Mouse (Mus musculus) frontal cortex, adult (tissue): ENCODE measurements around the gene Hadhb.

Experiments used
- ATAC-seq: cut with Nextera tagmentation; 2 replicates; pipeline ENCODE4 v1.9.2; 2017; ENCODE audit warnings: mild to moderate bottlenecking, moderate library complexity, mixed read lengths; ENCODE audit not compliant: low TSS enrichment

Gene Hadhb

DNA sequence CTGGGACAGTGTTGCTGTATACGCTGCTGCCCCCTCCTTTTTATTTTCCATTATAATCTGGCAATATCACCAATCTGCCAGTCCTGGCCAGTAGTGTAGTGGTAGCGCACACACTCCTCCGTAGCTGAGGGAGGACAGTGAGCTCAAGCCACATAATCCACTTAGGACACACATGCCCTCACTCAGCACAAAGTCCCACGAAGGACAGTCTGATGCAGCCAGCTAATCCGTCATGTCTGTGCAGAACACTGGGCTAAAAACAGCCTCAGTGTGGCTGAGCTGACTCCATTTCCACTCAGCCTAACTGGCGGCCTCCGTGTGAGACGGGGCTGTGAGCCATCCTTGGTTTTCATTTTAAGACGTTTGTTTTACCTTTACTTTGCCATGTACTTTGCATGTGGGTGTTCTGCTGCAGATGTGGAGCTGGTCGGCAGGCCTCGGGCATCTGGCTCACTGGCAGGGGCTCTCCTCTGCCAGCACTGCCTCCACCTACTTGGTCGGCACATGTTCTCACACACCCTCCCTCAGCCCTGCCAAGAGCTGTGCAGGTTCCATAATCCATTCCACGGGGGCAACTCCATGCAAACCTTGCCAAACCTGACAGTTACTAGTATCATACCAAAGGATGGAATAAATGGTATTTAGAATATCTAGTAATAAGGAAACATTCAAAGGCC is 27.0 kb upstream of the Hadhb start:
- peak; percentile 77 for ATAC-seq

DNA sequence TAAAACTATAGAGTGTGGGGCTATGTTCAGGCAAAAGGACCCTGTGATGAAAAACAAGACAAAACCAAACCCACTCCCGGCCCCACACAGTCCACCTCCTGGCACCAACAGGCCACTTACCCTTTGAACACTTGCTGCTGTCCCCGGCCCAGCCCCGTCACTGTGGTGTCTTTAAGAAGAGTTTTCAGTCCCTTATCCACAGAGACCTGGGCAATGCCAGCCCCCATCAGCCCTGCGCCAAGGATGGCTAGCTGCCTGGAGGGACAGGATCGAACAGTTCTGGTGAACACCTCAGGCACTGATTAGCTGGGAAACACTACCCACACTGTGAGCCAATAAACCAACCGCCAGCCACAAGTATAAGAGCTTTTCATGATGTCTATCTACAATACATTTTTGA is 26.4 kb upstream of the Hadhb start:
- no peak for ATAC-seq

- no peak for ATAC-seq
Measured at GRCm38 (mm10) chr5:30131246-30131645, 23.8 kb upstream of the Hadhb start.

GRCm38 (mm10) chr5:30132173-30132572 is 22.9 kb upstream of the Hadhb start:
- no peak for ATAC-seq

- ATAC-seq: no peak
Measured at GRCm38 (mm10) chr5:30135711-30136231, 19.3 kb upstream of the Hadhb start.

DNA sequence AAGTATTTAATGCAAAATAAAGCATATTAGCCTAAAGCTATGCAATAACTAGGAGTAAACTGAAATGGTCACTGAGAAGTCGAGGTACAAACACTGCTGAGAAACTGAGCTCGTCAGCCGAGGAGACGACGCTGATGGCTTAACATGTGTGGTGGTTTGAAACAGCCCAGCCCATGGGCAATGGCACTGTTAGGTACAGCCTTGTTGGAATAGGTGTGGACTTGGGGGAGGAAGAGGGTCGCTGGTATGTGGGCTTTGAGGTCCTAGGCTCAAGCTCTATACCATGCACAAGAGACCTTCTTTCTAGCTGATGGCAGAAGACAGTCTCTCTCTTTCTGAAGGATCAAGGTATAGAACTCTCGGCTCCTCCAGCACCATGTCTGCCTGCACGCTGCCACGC is 17.8 kb upstream of the Hadhb start:
- no peak for ATAC-seq

DNA sequence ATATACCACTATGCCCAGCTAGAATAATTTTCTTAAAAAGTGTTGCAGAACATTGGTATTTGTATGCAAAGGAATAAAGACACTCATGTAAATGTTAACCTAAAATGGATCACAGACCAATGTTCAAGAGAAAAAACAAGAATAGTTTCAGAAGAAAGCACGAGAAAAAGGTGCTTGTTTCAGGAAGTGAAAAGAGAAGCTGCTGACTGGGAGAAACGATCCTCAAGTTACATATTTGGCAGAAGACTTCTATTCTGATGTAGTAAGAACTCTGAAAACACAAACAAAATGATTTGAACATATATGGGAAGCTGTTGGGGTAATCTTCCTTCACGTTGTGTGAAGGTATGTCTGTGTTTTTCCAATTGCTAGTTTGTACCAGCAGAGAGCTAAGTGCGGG is 16.9 kb upstream of the Hadhb start:
- ATAC-seq: no peak

- no peak for ATAC-seq
Measured at GRCm38 (mm10) chr5:30146526-30146925, 8.5 kb upstream of the Hadhb start.

DNA sequence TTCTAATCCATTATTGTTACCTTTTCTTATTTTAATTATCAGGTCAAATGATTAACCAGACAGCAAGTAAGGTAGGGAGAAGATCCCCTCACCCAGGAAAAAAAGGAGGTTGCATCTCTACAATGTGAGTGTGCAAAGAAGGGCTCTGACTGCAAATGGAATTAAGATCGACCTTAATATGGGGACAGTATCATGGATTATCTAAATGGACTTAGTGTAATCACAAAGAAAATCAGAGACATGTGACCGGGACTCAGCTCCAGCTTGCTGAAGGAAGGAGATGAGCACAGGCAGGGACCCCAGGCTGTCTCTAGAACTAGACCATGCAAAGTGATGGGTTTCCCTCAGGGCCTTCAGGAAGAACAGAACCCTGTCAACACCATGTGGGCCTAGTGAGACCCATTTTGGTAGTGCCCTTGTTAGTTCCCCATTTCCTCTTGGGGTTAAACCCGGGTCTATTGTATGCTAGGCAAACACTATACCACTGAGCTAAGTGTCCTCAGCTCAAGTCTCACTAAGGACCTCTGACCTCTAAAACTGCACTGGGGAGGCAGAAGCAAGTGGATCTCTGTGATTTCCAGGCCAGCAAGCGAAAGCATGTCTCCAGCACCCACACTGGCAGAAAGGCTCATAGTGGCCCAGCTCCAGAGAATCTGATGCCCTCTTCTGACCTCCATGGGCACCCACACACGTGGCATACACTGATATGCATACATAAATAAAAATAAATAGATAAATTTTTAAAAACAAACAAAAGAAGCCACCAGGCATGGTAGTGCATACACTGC is 6.7 kb upstream of the Hadhb start:
- no peak for ATAC-seq

GRCm38 (mm10) chr5:30152007-30152406 is 3.0 kb upstream of the Hadhb start:
- no peak for ATAC-seq

DNA sequence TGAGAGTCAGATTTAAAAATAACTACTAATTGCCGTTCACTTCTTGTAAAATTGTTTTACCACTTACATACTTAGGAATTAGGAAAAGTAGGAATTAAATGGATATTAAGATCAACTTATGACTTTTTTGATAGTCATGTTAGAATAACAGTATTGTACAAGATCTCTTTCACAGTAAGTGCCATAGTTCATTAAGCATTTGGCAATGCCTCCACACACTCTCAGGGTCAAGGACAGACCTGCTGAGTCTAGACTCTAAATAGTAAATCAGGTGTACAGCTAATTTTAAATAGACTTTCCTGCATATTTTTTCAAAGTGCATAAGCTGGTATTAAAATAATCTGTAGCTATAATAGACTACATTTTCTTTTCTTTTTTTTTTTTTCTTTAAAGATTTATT is 2.6 kb upstream of the Hadhb start:
- no peak for ATAC-seq

- ATAC-seq: no peak
Measured at GRCm38 (mm10) chr5:30153222-30153621, 1.8 kb upstream of the Hadhb start.

GRCm38 (mm10) chr5:30154013-30154412 is 1.0 kb upstream of the Hadhb start:
- ATAC-seq: no peak

GRCm38 (mm10) chr5:30155395-30155792 is 346 bp downstream of the Hadhb start:
- ATAC-seq: peak; percentile 26

GRCm38 (mm10) chr5:30155821-30156629 is 977 bp downstream of the Hadhb start:
- no peak for ATAC-seq

GRCm38 (mm10) chr5:30159601-30160000 is 4.6 kb downstream of the Hadhb start:
- ATAC-seq: no peak

DNA sequence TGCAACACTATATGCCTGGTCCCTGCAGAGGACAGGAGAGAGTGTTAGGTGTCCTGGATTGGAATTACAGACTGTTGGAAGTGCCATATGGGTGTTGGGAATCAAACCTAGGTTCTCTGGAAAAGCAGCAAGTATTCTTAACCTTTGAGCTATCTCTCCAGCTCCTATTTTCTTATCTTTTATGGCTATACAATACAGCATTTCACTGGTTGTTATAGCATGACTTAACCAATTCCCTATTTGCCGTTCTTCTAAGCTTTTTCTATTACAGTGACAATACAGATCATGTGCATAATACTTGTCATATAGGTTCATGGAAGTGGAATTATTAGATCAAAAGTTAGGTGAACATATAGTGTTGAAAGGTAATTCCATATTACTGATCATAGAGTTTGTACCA is 6.8 kb downstream of the Hadhb start:
- ATAC-seq: no peak

GRCm38 (mm10) chr5:30162339-30162738 is 7.3 kb downstream of the Hadhb start:
- ATAC-seq: no peak

- ATAC-seq: no peak
Measured at GRCm38 (mm10) chr5:30165234-30165946, 10.3 kb downstream of the Hadhb start.

DNA sequence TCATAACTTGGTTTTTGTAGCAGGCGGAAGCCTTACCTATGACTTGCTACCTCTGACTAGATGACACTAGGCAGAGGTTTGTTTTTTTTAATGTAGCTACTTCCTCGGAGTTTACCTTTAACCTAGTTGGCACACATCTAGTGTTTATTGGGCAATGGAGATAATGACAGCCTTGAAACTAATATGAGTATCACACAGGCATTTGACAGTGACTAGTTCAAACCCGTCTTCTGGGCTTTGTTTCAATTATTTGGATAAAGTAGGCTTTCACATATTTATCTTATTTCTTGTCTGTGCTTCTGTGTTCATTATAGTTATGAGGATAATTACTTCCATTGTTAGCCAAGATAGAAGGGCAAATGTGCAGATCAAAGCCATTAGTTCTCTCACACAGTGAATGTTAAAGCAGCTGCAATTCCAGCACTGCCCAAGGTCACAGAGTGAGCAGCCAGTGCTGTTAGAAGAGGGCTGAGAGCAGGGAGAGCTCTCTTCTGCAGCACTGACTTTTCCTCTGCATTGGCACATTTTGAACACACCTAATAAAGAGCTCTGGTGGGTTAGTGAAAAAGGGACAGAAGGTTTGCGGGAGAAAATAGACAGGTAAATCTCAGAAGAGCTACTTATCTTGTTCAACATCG is 15.4 kb downstream of the Hadhb start:
- no peak for ATAC-seq

DNA sequence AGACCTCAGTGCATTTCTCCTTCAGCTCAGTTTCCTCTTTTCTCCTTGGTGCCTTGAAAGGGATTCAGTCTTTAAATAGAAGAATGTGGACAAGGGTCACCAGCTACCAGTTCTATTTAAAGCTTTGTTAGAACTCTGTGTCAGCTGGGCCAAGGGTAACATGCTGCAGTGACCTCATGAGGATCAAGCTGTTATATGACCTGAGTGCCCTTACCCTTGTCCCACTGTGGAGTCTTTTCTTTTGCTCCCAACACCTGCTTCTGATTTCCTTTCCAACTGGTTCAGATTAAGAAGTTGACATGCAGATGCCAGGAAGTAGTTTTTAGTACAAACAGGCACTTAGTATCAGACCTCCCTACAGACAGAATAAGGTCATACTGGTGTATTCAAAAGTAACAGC is 17.1 kb downstream of the Hadhb start:
- ATAC-seq: no peak
